Comparison of ENCODE assay signal across 12 mouse cellular contexts in genomic region chr2:167510485-167510884, GRCm38 (mm10). TPM values are rescaled to one million over a fixed set of nuclear protein-coding genes. Genes with fewer than 3 reads are reported as not detected.
A peak's percentile ranks its signal among the peaks of the same experiment; 100 is the strongest.
DNase-seq lines count a peak whose midpoint lies in the region; ATAC-seq and TF ChIP-seq lines count a peak whose summit lies in the region.
"Had no signal": no experiment of that assay in that cellular context is flagged by ENCODE, and none has a peak within 500 bp of the region (broad histone marks: within the 10 kb centered on the region; RNA-seq: fewer than 3 reads in every experiment).

No protein-coding gene starts in this region.

- peak; percentile 82 for ATAC-seq in liver, embryonic 11.5 days (replicated peaks; ENCODE audit: low FRiP score)

- H3K4me1 ChIP-seq in spleen, adult 2 months (ENCODE audit: control insufficient read depth, insufficient read depth, insufficient read length): peaks cover 5% of the 10 kb centered on the region; the same call in 1 of the 2 replicates
- H3K4me1 ChIP-seq in liver, embryonic 11.5 days (replicated peaks; ENCODE audit: control insufficient read depth, insufficient read depth, low read length): peaks cover 18% of the 10 kb centered on the region

- TF ChIP-seq CTCF in spleen, adult 2 months (IDR thresholded peaks at IDR 0.05; ENCODE audit: extremely low read depth, insufficient read depth, insufficient read length, insufficient replicate concordance): no peak

- H3K4me2 ChIP-seq in liver, embryonic 11.5 days: peak overlapping the region; percentile 18
- H3K4me2 ChIP-seq: neural tube, embryonic 12.5 days had no signal

- no peaks in the 10 kb centered on the region for H3K27me3 ChIP-seq in spleen, adult 2 months (ENCODE audit: control insufficient read depth, insufficient read depth, low read length)
- H3K27me3 ChIP-seq in liver, embryonic 11.5 days (replicated peaks; ENCODE audit: control insufficient read depth, insufficient read depth, low read length): no peaks in the 10 kb centered on the region
- H3K27me3 ChIP-seq: neural tube, embryonic 12.5 days had no signal

- no peak for TF ChIP-seq POLR2A in spleen, adult 2 months (IDR thresholded peaks at IDR 0.05; ENCODE audit: low read depth, low read length)

- WGBS in spleen, adult 2 months: 37% methylated on average over 3 of the region's 3 CpGs
- 39% methylated on average over 3 of the region's 3 CpGs for WGBS in liver, embryonic 11.5 days

- no peaks in the 10 kb centered on the region for H3K9me3 ChIP-seq in liver, embryonic 11.5 days (ENCODE audit: control insufficient read depth, low read length)
- H3K9me3 ChIP-seq: midbrain, embryonic 10.5 days; neural tube, embryonic 12.5 days had no signal

- H3K4me3 ChIP-seq in spleen, adult 2 months (ENCODE audit: extremely low read depth, insufficient read depth, insufficient read length): no peak overlapping the region
- no peak overlapping the region for H3K4me3 ChIP-seq in liver, embryonic 11.5 days (ENCODE audit: low read depth, low read length)
- H3K4me3 ChIP-seq: midbrain, embryonic 10.5 days; neural tube, embryonic 12.5 days had no signal

- H3K36me3 ChIP-seq in spleen, adult 2 months (ENCODE audit: control insufficient read depth, insufficient read depth, low read length): peaks cover 56% of the 10 kb centered on the region
- H3K36me3 ChIP-seq in liver, embryonic 11.5 days (ENCODE audit: control insufficient read depth, insufficient read depth, low read length): peaks cover 44% of the 10 kb centered on the region

- no peak overlapping the region; the same call in 1 of the 2 replicates for H3K9ac ChIP-seq in liver, embryonic 11.5 days (ENCODE audit: low read depth, low read length)
- H3K9ac ChIP-seq: neural tube, embryonic 12.5 days had no signal

- no peak for DNase-seq in spleen, adult 2 months (ENCODE audit: low read depth in 1 of 2, low spot score in 2 of 2)
- DNase-seq in spleen, postnatal 36 days (ENCODE audit: low spot score in 2 of 2): no peak
- DNase-seq in heart, adult 8-10 months (ENCODE audit: low spot score): peak; percentile 41
- no peak for DNase-seq in liver, embryonic 11.5 days (ENCODE audit: low spot score)
- DNase-seq in thymus, postnatal 4 days: peak; percentile 50
- DNase-seq in embryo, embryonic 11 days: no peak
- no peak for DNase-seq in retina, embryonic 14.5 days (ENCODE audit: low spot score)
- DNase-seq: adrenal gland, postnatal 25 days; cerebellum, postnatal 10 days; kidney, postnatal 10 days had no signal

- peak overlapping the region; percentile 7; the same call in 1 of the 2 replicates for H3K27ac ChIP-seq in spleen, adult 2 months (ENCODE audit: insufficient read depth, low read length)
- H3K27ac ChIP-seq in liver, embryonic 11.5 days (ENCODE audit: low read depth, low read length): peak overlapping the region; percentile 41; the same call in 1 of the 2 replicates
- H3K27ac ChIP-seq: midbrain, embryonic 10.5 days; neural tube, embryonic 12.5 days had no signal

RNA-seq across cellular contexts. Expression of gene Spata2, which starts 17.8 kb away (rescaled TPM):
- 23.3 and 25.5 TPM in 2 replicates for polyA plus RNA-seq in spleen, adult 2 months (2012; rRNA removed)
- total RNA-seq in heart, adult 8-10 months (2022): 10 to 100 TPM; 10.3 to 17.0 (median 15.9) TPM
- 16.2 and 17.5 TPM in 2 replicates for polyA plus RNA-seq in liver, embryonic 11.5 days (2014; fragmentation: Nextera tagmentation; extraction: Ambion mirVana)

RNA-seq across cellular contexts. Expression of gene Rnf114, which starts 18.0 kb away (rescaled TPM):
- 88.0 and 95.4 TPM in 2 replicates for polyA plus RNA-seq in spleen, adult 2 months (2012; rRNA removed)
- 10 to 100 TPM; 66.2 to 82.2 (median 75.4) TPM for total RNA-seq in heart, adult 8-10 months (2022)
- polyA plus RNA-seq in liver, embryonic 11.5 days (2014; fragmentation: Nextera tagmentation; extraction: Ambion mirVana): 55.9 and 57.7 TPM in 2 replicates

RNA-seq across cellular contexts. Expression of gene Snai1, which starts 27.5 kb away (rescaled TPM):
- 21.0 and 28.1 TPM in 2 replicates for polyA plus RNA-seq in spleen, adult 2 months (2012; rRNA removed)
- total RNA-seq in heart, adult 8-10 months (2022): 1 to 10 TPM; 1.2 to 2.2 (median 1.4) TPM
- polyA plus RNA-seq in liver, embryonic 11.5 days (2014; fragmentation: Nextera tagmentation; extraction: Ambion mirVana): 14.3 and 15.2 TPM in 2 replicates

Comparison
In these comparisons a context has a peak if more than half of its experiments do, and no peak if none do; other contexts are left out.
1. DNase-seq: peak in heart, adult 8-10 months (single experiment) and thymus, postnatal 4 days (single experiment); none in spleen, adult 2 months (0 of 2), spleen, postnatal 36 days (0 of 2), liver, embryonic 11.5 days (single experiment), embryo, embryonic 11 days (single experiment) and retina, embryonic 14.5 days (single experiment).